Mouse (Mus musculus) lung, embryonic 16.5 days (tissue): ENCODE data around the gene Cdkn2aipnl. TPM values are rescaled to one million over a fixed set of nuclear protein-coding genes. Genes with fewer than 3 reads are reported as not detected.

Experiments
- ATAC-seq: fragments of 200-750 bp; cut with Nextera tagmentation; 2 replicates; pipeline ENCODE4 v1.8.0; 2017; ENCODE audit warnings: low read depth, mild to moderate bottlenecking, moderate library complexity
- H3K27ac ChIP-seq: fragments of 300-500 bp; sonication (generic); 2 replicates; pipeline ENCODE4 v1.5.1; 2014; ENCODE audit warnings: mild to moderate bottlenecking, control low read depth, low read length
- H3K27me3 ChIP-seq: fragments of 300-500 bp; sonication (generic); 2 replicates; pipeline ENCODE4 v1.6.1; 2014; ENCODE audit warnings: low read depth, low read length, mixed read lengths; ENCODE audit not compliant: control insufficient read depth, insufficient read depth
- H3K36me3 ChIP-seq: fragments of 300-500 bp; sonication (generic); 2 replicates; pipeline ENCODE4 v1.6.1; 2014; ENCODE audit warnings: low read length; ENCODE audit not compliant: control insufficient read depth, insufficient read depth
- H3K4me1 ChIP-seq: fragments of 300-500 bp; sonication (generic); replicated peaks from 2 replicates; pipeline ENCODE4 v1.6.1; 2014; ENCODE audit warnings: low read length, mixed read lengths; ENCODE audit not compliant: control insufficient read depth, insufficient read depth
- H3K4me2 ChIP-seq: fragments of 300-500 bp; sonication (generic); 2 replicates; pipeline ENCODE4 v1.6.1; 2014; ENCODE audit warnings: low read depth, low read length, control low read depth
- H3K4me3 ChIP-seq: fragments of 300-500 bp; sonication (generic); 2 replicates; pipeline ENCODE4 v1.5.1; 2014; ENCODE audit warnings: mild to moderate bottlenecking, low read length, control low read depth
- H3K9ac ChIP-seq: fragments of 300-500 bp; sonication (generic); 2 replicates; pipeline ENCODE4 v1.6.1; 2014; ENCODE audit warnings: low read length, control low read depth
- H3K9me3 ChIP-seq: fragments of 300-500 bp; sonication (generic); 2 replicates; pipeline ENCODE4 v1.6.1; 2016; ENCODE audit warnings: low read length; ENCODE audit not compliant: control insufficient read depth
- WGBS: fragments of 180-500 bp; shearing (Covaris S2); extraction: QIAGEN DNeasy Blood & Tissue Kit; methylation state at CpG from one replicate; pipeline ENCODE4 v1.1.7; 2014; 5-methylcytosine and 5-hydroxymethylcytosine counted together
- polyA plus RNA-seq: library from polyadenylated mRNA; unstranded; fragments of >200 nt; fragmentation: Nextera tagmentation; extraction: Ambion mirVana; gene quantifications from 2 replicates; pipeline ENCODE4 v1.2.1, GENCODE M21; 2015

The Cdkn2aipnl gene
- polyA plus RNA-seq: 106 TPM in 2 replicates

- ATAC-seq: peak; percentile 94
- under 1% methylated on average over 63 of the region's 63 CpGs for WGBS
- H3K9me3 ChIP-seq: no peaks in the 10 kb centered on the region
Observed at GRCm38 (mm10) chr11:51967443-51968401, at the start of gene Cdkn2aipnl. Gene Cdkn2aipnl (plus strand): TSS chr11:51967661.

GRCm38 (mm10) chr11:51917951-51918350, 49.5 kb upstream of the Cdkn2aipnl start:
- WGBS: 48% methylated on average over 2 of the region's 2 CpGs
- peaks cover 27% of the 10 kb centered on the region for H3K4me1 ChIP-seq
- peak overlapping the region; percentile 99 for H3K27ac ChIP-seq
- H3K36me3 ChIP-seq: no peaks in the 10 kb centered on the region
- ATAC-seq: peak; percentile 19
- H3K4me2 ChIP-seq: no peak overlapping the region
- H3K9ac ChIP-seq: no peak overlapping the region
- no peak overlapping the region for H3K4me3 ChIP-seq
- no peaks in the 10 kb centered on the region for H3K9me3 ChIP-seq
- no peaks in the 10 kb centered on the region for H3K27me3 ChIP-seq

More at GRCm38 (mm10) chr11:51967443-51968401, at the start of gene Cdkn2aipnl:
- Histone ChIP-seq H3K36me3 (peaks cover 22% of the 10 kb centered on the region), H3K27me3 (no peaks in the 10 kb centered on the region), H3K4me2 (peak within 1 kb of the TSS; percentile 94), H3K4me3 (peak within 1 kb of the TSS; percentile 72), H3K9ac (peak within 1 kb of the TSS; percentile 77), H3K4me1 (peaks cover 10% of the 10 kb centered on the region), H3K27ac (peak within 1 kb of the TSS; percentile 69)

- Histone ChIP-seq H3K27ac (peak overlapping the region; percentile 57), H3K27me3 (no peaks in the 10 kb centered on the region), H3K4me1 (peaks cover 27% of the 10 kb centered on the region), H3K9ac (no peak overlapping the region), H3K4me3 (no peak overlapping the region), H3K9me3 (0 out of 2 replicates have a peak, but pooled peaks cover 3% of the 10 kb centered on the region), H3K4me2 (no peak overlapping the region), H3K36me3 (no peaks in the 10 kb centered on the region)
- 80% methylated on average over 2 of the region's 2 CpGs for WGBS
- ATAC-seq: no peak
Observed at GRCm38 (mm10) chr11:51918576-51918975, 48.9 kb upstream of the Cdkn2aipnl start.

GRCm38 (mm10) chr11:51921355-51922125, 45.9 kb upstream of the Cdkn2aipnl start:
- H3K4me1 ChIP-seq: peaks cover 14% of the 10 kb centered on the region
- 0 out of 2 replicates have a peak, but pooled peaks cover 3% of the 10 kb centered on the region for H3K9me3 ChIP-seq
- H3K27me3 ChIP-seq: no peaks in the 10 kb centered on the region
- H3K27ac ChIP-seq: no peak overlapping the region
- H3K9ac ChIP-seq: no peak overlapping the region
- no peaks in the 10 kb centered on the region for H3K36me3 ChIP-seq
- ATAC-seq: no peak
- WGBS: 72% methylated on average over 8 of the region's 8 CpGs
- H3K4me3 ChIP-seq: no peak overlapping the region
- no peak overlapping the region for H3K4me2 ChIP-seq

- no peak for ATAC-seq
- H3K27me3 ChIP-seq: no peaks in the 10 kb centered on the region
- H3K9me3 ChIP-seq: 0 out of 2 replicates have a peak, but pooled peaks cover 3% of the 10 kb centered on the region
- no peak overlapping the region for H3K27ac ChIP-seq
- no peak overlapping the region for H3K4me2 ChIP-seq
- no peaks in the 10 kb centered on the region for H3K36me3 ChIP-seq
- no peak overlapping the region for H3K9ac ChIP-seq
- no peak overlapping the region for H3K4me3 ChIP-seq
- WGBS: 69% methylated on average over 3 of the region's 3 CpGs
- H3K4me1 ChIP-seq: peaks cover 7% of the 10 kb centered on the region
Observed at GRCm38 (mm10) chr11:51922421-51922841, 45.0 kb upstream of the Cdkn2aipnl start.

GRCm38 (mm10) chr11:51925595-51925994, 41.9 kb upstream of the Cdkn2aipnl start:
- Histone ChIP-seq H3K4me3 (no peak overlapping the region), H3K36me3 (no peaks in the 10 kb centered on the region), H3K9me3 (0 out of 2 replicates have a peak, but pooled peaks cover 3% of the 10 kb centered on the region), H3K27ac (no peak overlapping the region), H3K27me3 (no peaks in the 10 kb centered on the region), H3K9ac (no peak overlapping the region), H3K4me1 (no peaks in the 10 kb centered on the region), H3K4me2 (no peak overlapping the region)
- peak; percentile 45; the same call in 1 of the 2 replicates for ATAC-seq
- WGBS: 30% methylated on average over 6 of the region's 6 CpGs

- 74% methylated on average over 1 of the region's 1 CpGs for WGBS
- 0 out of 2 replicates have a peak, but pooled peaks cover 3% of the 10 kb centered on the region for H3K9me3 ChIP-seq
- H3K9ac ChIP-seq: no peak overlapping the region
- H3K36me3 ChIP-seq: no peaks in the 10 kb centered on the region
- no peak for ATAC-seq
- no peak overlapping the region for H3K4me2 ChIP-seq
- H3K4me3 ChIP-seq: no peak overlapping the region
- H3K4me1 ChIP-seq: no peaks in the 10 kb centered on the region
- H3K27ac ChIP-seq: no peak overlapping the region
- H3K27me3 ChIP-seq: no peaks in the 10 kb centered on the region
Observed at GRCm38 (mm10) chr11:51926385-51926784, 41.1 kb upstream of the Cdkn2aipnl start.

- Histone ChIP-seq H3K4me2 (no peak overlapping the region), H3K36me3 (no peaks in the 10 kb centered on the region), H3K27ac (no peak overlapping the region), H3K9me3 (0 out of 2 replicates have a peak, but pooled peaks cover 3% of the 10 kb centered on the region), H3K9ac (no peak overlapping the region), H3K4me1 (no peaks in the 10 kb centered on the region), H3K27me3 (no peaks in the 10 kb centered on the region), H3K4me3 (no peak overlapping the region)
- ATAC-seq: peak; percentile 49; the same call in 1 of the 2 replicates
- WGBS: 58% methylated on average over 2 of the region's 2 CpGs
Observed at GRCm38 (mm10) chr11:51927106-51927505, 40.4 kb upstream of the Cdkn2aipnl start.

- H3K27ac ChIP-seq: no peak overlapping the region
- no peak overlapping the region for H3K4me3 ChIP-seq
- no peaks in the 10 kb centered on the region for H3K36me3 ChIP-seq
- H3K9me3 ChIP-seq: no peaks in the 10 kb centered on the region
- H3K4me2 ChIP-seq: no peak overlapping the region
- no peaks in the 10 kb centered on the region for H3K4me1 ChIP-seq
- WGBS: 95% methylated on average over 1 of the region's 1 CpGs
- ATAC-seq: no peak
- no peaks in the 10 kb centered on the region for H3K27me3 ChIP-seq
- no peak overlapping the region for H3K9ac ChIP-seq
Observed at GRCm38 (mm10) chr11:51931138-51931537, 36.3 kb upstream of the Cdkn2aipnl start.
